Mouse (Mus musculus) MEL (cell line): ENCODE measurements around the gene Ccdc138. TPM values are rescaled to one million over a fixed set of nuclear protein-coding genes. Genes with fewer than 3 reads are reported as not detected.

Source experiments
- DNase-seq: peaks from one replicate; pipeline ENCODE4 v3.0.0; 2011; ENCODE audit warnings: low read depth, low spot score
- H3K27ac ChIP-seq: 2 replicates; pipeline ENCODE4 v1.5.1; 2012; ENCODE audit warnings: low read depth, mild to moderate bottlenecking, control low read depth, low read length, moderate library complexity; ENCODE audit not compliant: control insufficient read depth
- H3K27me3 ChIP-seq, 2 experiments: fragments of 150-350 bp in 1 of 2; sonication (generic) in 1 of 2; 2 replicates each; pipeline ENCODE4 v1.6.1; 2012; ENCODE audit warnings: low read length in 2 of 2, mild to moderate bottlenecking in 2 of 2, improper control_type of control experiment in 1 of 2, moderate library complexity in 1 of 2; ENCODE audit not compliant: insufficient read depth in 2 of 2, control insufficient read depth in 1 of 2
- H3K36me3 ChIP-seq, 2 experiments: 2 replicates each; pipeline ENCODE4 v1.6.1; 2012 to 2014; ENCODE audit warnings: low read length in 2 of 2, improper control_type of control experiment in 1 of 2, inconsistent platforms in 1 of 2, mild to moderate bottlenecking in 1 of 2; ENCODE audit not compliant: insufficient read depth in 2 of 2, control insufficient read depth in 1 of 2
- H3K4me1 ChIP-seq, 2 experiments: fragments of 150-350 bp in 1 of 2; sonication (generic) in 1 of 2; 2 replicates each; pipeline ENCODE4 v1.6.1; 2012; ENCODE audit warnings: low read length in 2 of 2, improper control_type of control experiment in 1 of 2, mild to moderate bottlenecking in 1 of 2; ENCODE audit not compliant: insufficient read depth in 2 of 2, control insufficient read depth in 1 of 2
- H3K4me3 ChIP-seq, 2 experiments: fragments of 150-350 bp in 1 of 2; sonication (generic) in 1 of 2; 2 replicates each; pipeline ENCODE4 v1.5.1; 2012; ENCODE audit warnings: low read depth in 2 of 2, low read length in 2 of 2, mild to moderate bottlenecking in 2 of 2, moderate library complexity in 2 of 2, control low read depth in 1 of 2, improper control_type of control experiment in 1 of 2; ENCODE audit not compliant: control insufficient read depth in 1 of 2, insufficient read depth in 1 of 2
- H3K79me2 ChIP-seq: 2 replicates; pipeline ENCODE4 v1.6.1; 2012; ENCODE audit warnings: mild to moderate bottlenecking, low read length, moderate library complexity; ENCODE audit not compliant: control insufficient read depth, poor library complexity, insufficient read depth
- H3K9ac ChIP-seq: 2 replicates; pipeline ENCODE4 v1.6.1; 2012; ENCODE audit warnings: low read depth, mild to moderate bottlenecking, control low read depth, low read length, moderate library complexity; ENCODE audit not compliant: control insufficient read depth, poor library complexity, severe bottlenecking
- H3K9me3 ChIP-seq: fragments of 150-350 bp; sonication (generic); replicated peaks from 2 replicates; pipeline ENCODE4 v1.6.1; 2012; ENCODE audit warnings: mild to moderate bottlenecking, low read length, improper control_type of control experiment, moderate library complexity; ENCODE audit not compliant: insufficient read depth
- EP300 ChIP-seq, 2 experiments: IDR thresholded peaks; 2 replicates each; pipeline ENCODE4 v1.6.1; 2011; ENCODE audit warnings: improper control_type of control experiment in 2 of 2, low read length in 2 of 2, low read depth in 1 of 2, mild to moderate bottlenecking in 1 of 2
- GABPA ChIP-seq: IDR thresholded peaks from 2 replicates; pipeline ENCODE4 v1.6.1; 2012; ENCODE audit warnings: low read depth, mild to moderate bottlenecking, inconsistent platforms, low read length, improper control_type of control experiment, moderate library complexity
- GATA1 ChIP-seq: IDR thresholded peaks from 2 replicates; pipeline ENCODE4 v1.6.1; 2011; ENCODE audit warnings: low read depth, low read length, improper control_type of control experiment
- HCFC1 ChIP-seq: IDR thresholded peaks from 2 replicates; pipeline ENCODE4 v1.6.1; 2012; ENCODE audit warnings: low read depth, mild to moderate bottlenecking, inconsistent platforms, low read length, improper control_type of control experiment, moderate library complexity
- MAFK ChIP-seq: IDR thresholded peaks from 2 replicates; pipeline ENCODE4 v1.6.1; 2011; ENCODE audit warnings: low read depth, mild to moderate bottlenecking, low read length, improper control_type of control experiment, borderline replicate concordance
- MXI1 ChIP-seq: IDR thresholded peaks from 2 replicates; pipeline ENCODE4 v1.6.1; 2011; ENCODE audit warnings: mild to moderate bottlenecking, low read depth, low read length, improper control_type of control experiment
- MYB ChIP-seq: IDR thresholded peaks from 2 replicates; pipeline ENCODE4 v1.6.1; 2011; ENCODE audit warnings: mild to moderate bottlenecking, low read depth, low read length, improper control_type of control experiment
- NELFE ChIP-seq: IDR thresholded peaks from 2 replicates; pipeline ENCODE4 v1.6.1; 2011; ENCODE audit warnings: low read depth, low read length, improper control_type of control experiment
- POLR2A ChIP-seq, 2 experiments: IDR thresholded peaks; 2 replicates each; pipeline ENCODE4 v1.6.1; 2011 to 2012; ENCODE audit warnings: low read length in 2 of 2, mild to moderate bottlenecking in 2 of 2, control low read depth in 1 of 2, improper control_type of control experiment in 1 of 2, low read depth in 1 of 2, moderate library complexity in 1 of 2; ENCODE audit not compliant: control insufficient read depth in 1 of 2, insufficient read depth in 1 of 2, poor library complexity in 1 of 2
- POLR2AphosphoS2 ChIP-seq: IDR thresholded peaks from 2 replicates; pipeline ENCODE4 v1.6.1; 2011; ENCODE audit warnings: low read length, improper control_type of control experiment
- POLR2AphosphoS5 ChIP-seq: IDR thresholded peaks from 2 replicates; pipeline ENCODE4 v1.6.1; 2012; ENCODE audit warnings: low read depth, borderline replicate concordance, mild to moderate bottlenecking, inconsistent platforms, low read length, moderate library complexity, mixed read lengths
- SIN3A ChIP-seq: IDR thresholded peaks from 2 replicates; pipeline ENCODE4 v1.6.1; 2012; ENCODE audit warnings: low read length, improper control_type of control experiment, inconsistent platforms
- SMC3 ChIP-seq: IDR thresholded peaks from 2 replicates; pipeline ENCODE4 v1.6.1; 2011; ENCODE audit warnings: low read depth, low read length, improper control_type of control experiment
- TAL1 ChIP-seq: IDR thresholded peaks from 2 replicates; pipeline ENCODE4 v1.6.1; 2012; ENCODE audit warnings: mild to moderate bottlenecking, inconsistent platforms, low read length, moderate library complexity, mixed read lengths
- ZC3H11A ChIP-seq: IDR thresholded peaks from 2 replicates; pipeline ENCODE4 v1.6.1; 2012; ENCODE audit warnings: low read depth, mild to moderate bottlenecking, inconsistent platforms, low read length, improper control_type of control experiment
- ZKSCAN1 ChIP-seq: IDR thresholded peaks from 2 replicates; pipeline ENCODE4 v1.6.1; 2012; ENCODE audit warnings: low read depth, mild to moderate bottlenecking, inconsistent platforms, low read length, improper control_type of control experiment, moderate library complexity
- ZMIZ1 ChIP-seq: IDR thresholded peaks from 2 replicates; pipeline ENCODE4 v1.6.1; 2012; ENCODE audit warnings: low read depth, mild to moderate bottlenecking, inconsistent platforms, low read length, improper control_type of control experiment, moderate library complexity
- ZNF384 ChIP-seq: IDR thresholded peaks from 2 replicates; pipeline ENCODE4 v1.6.1; 2012; ENCODE audit warnings: low read depth, mild to moderate bottlenecking, inconsistent platforms, low read length, improper control_type of control experiment
- polyA plus RNA-seq, 2 experiments: library from polyadenylated mRNA; stranded (reverse) in 1 of 2; unstranded in 1 of 2; fragments of >175 nt in 1 of 2; fragments of >200 nt in 1 of 2; gene quantifications; 2 replicates each; pipeline versions ENCODE4 v1.2.1 to v1.2.4; 2012; ENCODE audit warnings: low replicate concordance in 2 of 2, low read depth in 1 of 2; ENCODE audit not compliant: insufficient read length in 2 of 2, insufficient read depth in 1 of 2, missing spikeins in 1 of 2
- total RNA-seq: library from RNA; depleted of rRNA; stranded (reverse); fragments of 300-350 nt; gene quantifications from 2 replicates; pipeline ENCODE4 v1.2.3, GENCODE M21; 2012

The Ccdc138 gene
- total and polyA plus RNA-seq, 3 experiments, result 1.2 to 1.3 TPM; not detected in 1

DNA sequence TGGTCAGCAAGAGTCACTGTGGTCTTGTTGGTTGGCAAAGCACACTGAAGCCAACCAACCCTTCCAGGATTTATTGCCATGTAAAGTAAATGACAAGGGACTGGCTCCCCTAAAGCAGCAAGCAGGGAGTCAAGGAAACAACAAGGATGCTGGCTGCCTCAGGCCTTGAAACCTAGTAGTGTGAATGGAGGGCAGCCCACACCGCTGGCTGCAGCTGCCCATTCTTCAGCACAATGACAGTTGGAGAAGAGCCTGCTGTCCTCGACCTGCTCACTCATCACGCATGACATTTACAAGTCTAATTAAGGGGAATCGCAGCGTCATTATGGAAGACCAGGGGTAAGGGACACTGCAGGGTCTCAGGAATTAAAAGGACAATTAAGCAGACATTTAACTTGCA is 103.2 kb downstream of the Ccdc138 start:
- no peak for TF ChIP-seq GABPA
- TF ChIP-seq GATA1, result no peak
- no peak for TF ChIP-seq SMC3
- TF ChIP-seq SIN3A, result no peak
- no peak for TF ChIP-seq POLR2A (IDR thresholded peaks at IDR 0.05; ENCODE audit: control insufficient read depth in 1 of 2, insufficient read depth in 1 of 2, low read depth in 1 of 2, low read length in 2 of 2, poor library complexity in 1 of 2)
- no peak for TF ChIP-seq NELFE
- TF ChIP-seq HCFC1, result no peak
- H3K4me3 ChIP-seq, result no peak overlapping the region
- H3K9me3 ChIP-seq, result no peaks in the 10 kb centered on the region
- H3K4me1 ChIP-seq, result no peaks in the 10 kb centered on the region
- no peaks in the 10 kb centered on the region for H3K79me2 ChIP-seq
- H3K27me3 ChIP-seq, result no peaks in the 10 kb centered on the region
- no peak overlapping the region for H3K27ac ChIP-seq
- H3K36me3 ChIP-seq, result no peaks in the 10 kb centered on the region
- no peak overlapping the region for H3K9ac ChIP-seq
- no peak for DNase-seq

GRCm38 (mm10) chr10:58601431-58601901 is 103.7 kb downstream of the Ccdc138 start:
- DNase-seq, result no peak

DNA sequence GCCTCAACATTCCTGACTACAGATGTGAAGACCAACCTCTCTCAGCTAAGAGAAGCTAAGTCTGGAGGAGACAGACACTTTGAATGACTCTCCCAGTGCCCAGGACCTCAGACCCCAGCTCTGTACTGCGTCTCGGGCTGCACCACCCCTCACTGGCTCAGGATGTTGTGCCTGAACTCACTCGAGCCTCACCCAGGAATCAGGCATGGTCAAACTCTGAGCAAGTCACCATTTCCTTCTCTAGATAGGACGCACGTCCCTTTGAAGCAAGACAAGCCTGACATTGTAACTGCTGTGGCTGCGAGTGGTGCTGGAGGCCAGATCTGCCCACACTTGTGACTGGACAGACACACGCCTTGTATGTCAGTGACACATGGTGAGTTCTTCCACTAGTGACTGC is 104.2 kb downstream of the Ccdc138 start:
- Histone ChIP-seq H3K9ac (no peak overlapping the region), H3K36me3 (no peaks in the 10 kb centered on the region), H3K9me3 (no peaks in the 10 kb centered on the region), H3K79me2 (no peaks in the 10 kb centered on the region), H3K4me1 (no peaks in the 10 kb centered on the region), H3K27me3 (no peaks in the 10 kb centered on the region), H3K27ac (no peak overlapping the region), H3K4me3 (no peak overlapping the region)
- TF ChIP-seq MYB, result no peak
- TF ChIP-seq POLR2AphosphoS5, result no peak
- no peak for TF ChIP-seq NELFE
- no peak for TF ChIP-seq GATA1
- TF ChIP-seq POLR2AphosphoS2, result no peak
- no peak for TF ChIP-seq ZMIZ1
- no peak for TF ChIP-seq ZKSCAN1
- TF ChIP-seq POLR2A (IDR thresholded peaks at IDR 0.05; ENCODE audit: control insufficient read depth in 1 of 2, insufficient read depth in 1 of 2, low read depth in 1 of 2, low read length in 2 of 2, poor library complexity in 1 of 2), result no peak
- no peak for TF ChIP-seq MAFK
- TF ChIP-seq TAL1, result no peak
- TF ChIP-seq MXI1, result no peak
- no peak for TF ChIP-seq EP300 (IDR thresholded peaks at IDR 0.05; ENCODE audit: low read depth in 1 of 2, low read length in 2 of 2)
- no peak for TF ChIP-seq ZNF384
- no peak for TF ChIP-seq ZC3H11A
- TF ChIP-seq, all 39 proteins: peak for 0
- no peak for DNase-seq

More at GRCm38 (mm10) chr10:58601431-58601901, 103.7 kb downstream of the Ccdc138 start:
- H3K4me1 ChIP-seq, result no peaks in the 10 kb centered on the region
- H3K9me3 ChIP-seq, result no peaks in the 10 kb centered on the region
- no peaks in the 10 kb centered on the region for H3K36me3 ChIP-seq
- H3K4me3 ChIP-seq, result no peak overlapping the region
- no peaks in the 10 kb centered on the region for H3K27me3 ChIP-seq
- H3K9ac ChIP-seq, result no peak overlapping the region
- H3K79me2 ChIP-seq, result no peaks in the 10 kb centered on the region
- TF ChIP-seq GABPA, result no peak
- no peak overlapping the region for H3K27ac ChIP-seq
